Comparison of ENCODE assay signal across 11 mouse cellular contexts in genomic region chr10:30840824-30841223, GRCm38 (mm10). TPM values are rescaled to one million over a fixed set of nuclear protein-coding genes. Genes with fewer than 3 reads are reported as not detected.
DNase-seq lines count a peak whose midpoint lies in the region; ATAC-seq lines count a peak whose summit lies in the region.
"Had no signal": no experiment of that assay in that cellular context is flagged by ENCODE, and none has a peak within 500 bp of the region (broad histone marks: within the 10 kb centered on the region; RNA-seq: fewer than 3 reads in every experiment).

No protein-coding gene starts in this region.

- ATAC-seq in forebrain, embryonic 12.5 days (ENCODE audit: low FRiP score): no peak
- no peak for ATAC-seq in intestine, embryonic 15.5 days
- no peak for ATAC-seq in intestine, embryonic 16.5 days
- no peak for ATAC-seq in embryonic facial prominence, embryonic 15.5 days (ENCODE audit: insufficient number of reproducible peaks, low FRiP score, low TSS enrichment, low read depth)
- ATAC-seq in midbrain, embryonic 16.5 days: no peak

- peaks cover 47% of the 10 kb centered on the region for H3K27me3 ChIP-seq in forebrain, embryonic 12.5 days
- H3K27me3 ChIP-seq in forebrain, embryonic 10.5 days (ENCODE audit: poor library complexity, severe bottlenecking): peaks cover 62% of the 10 kb centered on the region
- H3K27me3 ChIP-seq in intestine, embryonic 15.5 days (replicated peaks): 0 out of 2 replicates have a peak, but pooled peaks cover 8% of the 10 kb centered on the region
- peaks cover 7% of the 10 kb centered on the region; the same call in 1 of the 2 replicates for H3K27me3 ChIP-seq in intestine, embryonic 16.5 days (replicated peaks; ENCODE audit: control insufficient read depth, insufficient read depth, low read length)
- peaks cover 23% of the 10 kb centered on the region for H3K27me3 ChIP-seq in embryonic facial prominence, embryonic 15.5 days
- H3K27me3 ChIP-seq in midbrain, embryonic 16.5 days (ENCODE audit: control insufficient read depth, insufficient read depth, low read depth, low read length): peaks cover 18% of the 10 kb centered on the region

- H3K9ac ChIP-seq in forebrain, embryonic 12.5 days: no peak overlapping the region
- no peak overlapping the region for H3K9ac ChIP-seq in intestine, embryonic 15.5 days
- no peak overlapping the region for H3K9ac ChIP-seq in intestine, embryonic 16.5 days (ENCODE audit: low read depth, low read length)
- no peak overlapping the region for H3K9ac ChIP-seq in embryonic facial prominence, embryonic 15.5 days
- H3K9ac ChIP-seq in midbrain, embryonic 16.5 days (ENCODE audit: low read depth, low read length): no peak overlapping the region
- H3K9ac ChIP-seq: liver, embryonic 15.5 days had no signal

- 82% methylated on average over 5 of the region's 5 CpGs for WGBS in forebrain, embryonic 12.5 days
- 84% methylated on average over 5 of the region's 5 CpGs for WGBS in forebrain, embryonic 10.5 days
- WGBS in intestine, embryonic 15.5 days: 82% methylated on average over 5 of the region's 5 CpGs
- WGBS in intestine, embryonic 16.5 days: 86% methylated on average over 5 of the region's 5 CpGs
- WGBS in embryonic facial prominence, embryonic 15.5 days: 71% methylated on average over 5 of the region's 5 CpGs
- 85% methylated on average over 5 of the region's 5 CpGs for WGBS in midbrain, embryonic 16.5 days

- H3K4me1 ChIP-seq in forebrain, embryonic 12.5 days: peaks cover 18% of the 10 kb centered on the region
- peaks cover 38% of the 10 kb centered on the region for H3K4me1 ChIP-seq in forebrain, embryonic 10.5 days
- H3K4me1 ChIP-seq in intestine, embryonic 15.5 days (replicated peaks): peaks cover 17% of the 10 kb centered on the region
- H3K4me1 ChIP-seq in intestine, embryonic 16.5 days (ENCODE audit: control insufficient read depth, insufficient read depth, low read length): peaks cover 14% of the 10 kb centered on the region
- H3K4me1 ChIP-seq in embryonic facial prominence, embryonic 15.5 days: peaks cover 18% of the 10 kb centered on the region
- peaks cover 18% of the 10 kb centered on the region; the same call in 1 of the 2 replicates for H3K4me1 ChIP-seq in midbrain, embryonic 16.5 days (ENCODE audit: control insufficient read depth, insufficient read depth, low read length)

- H3K9me3 ChIP-seq in forebrain, embryonic 12.5 days: no peaks in the 10 kb centered on the region
- no peaks in the 10 kb centered on the region for H3K9me3 ChIP-seq in forebrain, embryonic 10.5 days
- no peaks in the 10 kb centered on the region for H3K9me3 ChIP-seq in intestine, embryonic 15.5 days
- H3K9me3 ChIP-seq in intestine, embryonic 16.5 days (ENCODE audit: control insufficient read depth, low read length): no peaks in the 10 kb centered on the region
- H3K9me3 ChIP-seq in embryonic facial prominence, embryonic 15.5 days (replicated peaks): no peaks in the 10 kb centered on the region
- H3K9me3 ChIP-seq in midbrain, embryonic 16.5 days (replicated peaks; ENCODE audit: control insufficient read depth, low read length, poor library complexity, severe bottlenecking): no peaks in the 10 kb centered on the region
- H3K9me3 ChIP-seq: G1E; liver, embryonic 15.5 days had no signal

- no peaks in the 10 kb centered on the region for H3K36me3 ChIP-seq in forebrain, embryonic 12.5 days (replicated peaks)
- H3K36me3 ChIP-seq in forebrain, embryonic 10.5 days (replicated peaks): no peaks in the 10 kb centered on the region
- no peaks in the 10 kb centered on the region for H3K36me3 ChIP-seq in intestine, embryonic 15.5 days
- no peaks in the 10 kb centered on the region for H3K36me3 ChIP-seq in intestine, embryonic 16.5 days (ENCODE audit: control insufficient read depth, insufficient read depth, low read length)
- no peaks in the 10 kb centered on the region for H3K36me3 ChIP-seq in embryonic facial prominence, embryonic 15.5 days
- H3K36me3 ChIP-seq in midbrain, embryonic 16.5 days (ENCODE audit: control insufficient read depth, insufficient read depth, low read length): no peaks in the 10 kb centered on the region
- H3K36me3 ChIP-seq: G1E; liver, embryonic 15.5 days had no signal

- peak overlapping the region; percentile 84 for H3K4me2 ChIP-seq in forebrain, embryonic 12.5 days
- H3K4me2 ChIP-seq in intestine, embryonic 15.5 days (replicated peaks): 0 out of 2 replicates have a peak overlapping the region, but pooled peaks have one; percentile 11
- no peak overlapping the region for H3K4me2 ChIP-seq in intestine, embryonic 16.5 days (ENCODE audit: low read depth, low read length)
- peak overlapping the region; percentile 21 for H3K4me2 ChIP-seq in embryonic facial prominence, embryonic 15.5 days (replicated peaks)
- peak overlapping the region; percentile 13; the same call in 1 of the 2 replicates for H3K4me2 ChIP-seq in midbrain, embryonic 16.5 days (ENCODE audit: low read length)
- H3K4me2 ChIP-seq: liver, embryonic 15.5 days had no signal

- H3K4me3 ChIP-seq in forebrain, embryonic 12.5 days (replicated peaks): no peak overlapping the region
- no peak overlapping the region for H3K4me3 ChIP-seq in forebrain, embryonic 10.5 days
- H3K4me3 ChIP-seq in intestine, embryonic 15.5 days (replicated peaks): no peak overlapping the region
- no peak overlapping the region; the same call in 1 of the 2 replicates for H3K4me3 ChIP-seq in intestine, embryonic 16.5 days (ENCODE audit: low read length)
- H3K4me3 ChIP-seq in embryonic facial prominence, embryonic 15.5 days (replicated peaks): peak overlapping the region; percentile 61
- H3K4me3 ChIP-seq in midbrain, embryonic 16.5 days (ENCODE audit: low read depth, low read length): no peak overlapping the region
- H3K4me3 ChIP-seq: liver, embryonic 15.5 days had no signal

- DNase-seq in forebrain, embryonic 10.5 days (ENCODE audit: extremely low spot score, low spot score): no peak
- DNase-seq in cerebellum, postnatal 4 days (ENCODE audit: low spot score in 2 of 2): no peak
- DNase-seq in adrenal gland, postnatal 25 days: no peak
- DNase-seq: embryo, embryonic 11 days had no signal

- H3K27ac ChIP-seq in forebrain, embryonic 12.5 days: no peak overlapping the region
- H3K27ac ChIP-seq in forebrain, embryonic 10.5 days: no peak overlapping the region
- no peak overlapping the region for H3K27ac ChIP-seq in intestine, embryonic 15.5 days
- H3K27ac ChIP-seq in intestine, embryonic 16.5 days (ENCODE audit: low read length): no peak overlapping the region
- no peak overlapping the region for H3K27ac ChIP-seq in embryonic facial prominence, embryonic 15.5 days (replicated peaks)
- H3K27ac ChIP-seq in midbrain, embryonic 16.5 days (ENCODE audit: low read length): no peak overlapping the region
- H3K27ac ChIP-seq: liver, embryonic 15.5 days had no signal

RNA-seq across cellular contexts. Expression of gene Hey2, which starts 1.8 kb away (rescaled TPM):
- 5.3 and 5.6 TPM in 2 replicates for polyA plus RNA-seq in forebrain, embryonic 12.5 days (2016; fragmentation: Nextera tagmentation; extraction: Ambion mirVana)
- 1.8 TPM in 2 replicates for polyA plus RNA-seq in forebrain, embryonic 10.5 days (2016; fragmentation: Nextera tagmentation; extraction: Ambion mirVana)
- 4.0 and 5.0 TPM in 2 replicates for polyA plus RNA-seq in intestine, embryonic 15.5 days (2015; fragmentation: Nextera tagmentation; extraction: Ambion mirVana)
- polyA plus RNA-seq in intestine, embryonic 16.5 days (2015; fragmentation: Nextera tagmentation; extraction: Ambion mirVana): 2.9 TPM in 2 replicates
- 6.4 and 7.1 TPM in 2 replicates for polyA plus RNA-seq in embryonic facial prominence, embryonic 15.5 days (2015; fragmentation: Nextera tagmentation; extraction: Ambion mirVana)
- polyA plus RNA-seq in midbrain, embryonic 16.5 days (2015; fragmentation: Nextera tagmentation; extraction: Ambion mirVana): 3.4 and 4.0 TPM in 2 replicates
- 1.1 and 1.5 TPM in 2 replicates for total RNA-seq in adrenal gland, postnatal 25 days (2021)

RNA-seq across cellular contexts. Expression of gene Ncoa7, which starts 37.7 kb away (rescaled TPM):
- polyA plus RNA-seq in forebrain, embryonic 12.5 days (2016; fragmentation: Nextera tagmentation; extraction: Ambion mirVana): 9.4 and 11.1 TPM in 2 replicates
- polyA plus RNA-seq in forebrain, embryonic 10.5 days (2016; fragmentation: Nextera tagmentation; extraction: Ambion mirVana): 5.7 and 6.9 TPM in 2 replicates
- 9.3 and 10.0 TPM in 2 replicates for polyA plus RNA-seq in intestine, embryonic 15.5 days (2015; fragmentation: Nextera tagmentation; extraction: Ambion mirVana)
- 8.1 and 9.4 TPM in 2 replicates for polyA plus RNA-seq in intestine, embryonic 16.5 days (2015; fragmentation: Nextera tagmentation; extraction: Ambion mirVana)
- polyA plus RNA-seq in embryonic facial prominence, embryonic 15.5 days (2015; fragmentation: Nextera tagmentation; extraction: Ambion mirVana): 8.8 and 9.6 TPM in 2 replicates
- 24.6 and 25.4 TPM in 2 replicates for polyA plus RNA-seq in midbrain, embryonic 16.5 days (2015; fragmentation: Nextera tagmentation; extraction: Ambion mirVana)
- 32.9 and 42.0 TPM in 2 replicates for total RNA-seq in adrenal gland, postnatal 25 days (2021)
